Mouse (Mus musculus): ENCODE results near the gene Zfp985.
"Not testable (repeated sequence)": the region's sequence is repeated elsewhere in the genome, so short reads cannot be mapped to it uniquely, and the experiment has no call there.

The Zfp985 gene

DNA sequence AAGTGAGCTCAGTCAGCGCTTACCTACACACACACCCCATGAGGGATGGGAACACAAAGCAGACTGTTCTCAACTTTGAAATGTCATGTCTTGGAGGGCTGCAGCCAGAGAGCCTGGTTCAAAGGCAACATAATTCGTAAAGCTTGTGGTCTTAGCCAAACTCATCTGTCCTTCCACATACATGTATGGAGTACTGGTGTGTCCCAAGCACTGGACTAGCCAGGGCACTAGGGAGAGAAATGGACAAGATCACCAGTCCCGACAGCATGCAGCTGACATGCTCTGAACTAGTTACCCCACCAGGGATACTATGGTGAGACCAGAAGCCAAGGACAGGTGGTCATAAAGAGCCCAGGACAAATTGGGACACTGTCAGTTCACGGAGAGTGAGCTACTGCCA lies 50.7 kb downstream of the Zfp985 start:
- DNase-seq (ENCODE audit: low read depth, low spot score): no peak

DNA sequence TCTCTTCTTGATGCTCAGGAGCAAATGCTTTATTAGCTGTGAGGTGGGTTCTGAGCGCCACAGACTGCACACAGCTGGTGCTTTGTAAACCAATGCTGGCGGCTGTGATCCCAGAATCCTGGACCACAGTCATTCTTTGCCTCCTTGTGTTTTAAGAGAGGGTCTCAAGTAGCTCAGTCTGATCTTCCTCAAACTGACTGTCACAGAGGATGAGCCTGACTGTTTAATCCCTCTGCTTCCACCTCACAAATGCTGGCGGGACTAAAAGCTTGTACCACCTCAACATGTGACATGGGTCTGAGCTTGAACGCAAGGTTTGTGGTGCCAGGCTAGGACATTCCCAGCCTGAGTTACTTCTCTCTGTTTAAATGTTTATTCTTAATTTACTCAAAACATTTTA lies 52.4 kb downstream of the Zfp985 start:
- no peak for DNase-seq (ENCODE audit: low read depth, low spot score)

DNA sequence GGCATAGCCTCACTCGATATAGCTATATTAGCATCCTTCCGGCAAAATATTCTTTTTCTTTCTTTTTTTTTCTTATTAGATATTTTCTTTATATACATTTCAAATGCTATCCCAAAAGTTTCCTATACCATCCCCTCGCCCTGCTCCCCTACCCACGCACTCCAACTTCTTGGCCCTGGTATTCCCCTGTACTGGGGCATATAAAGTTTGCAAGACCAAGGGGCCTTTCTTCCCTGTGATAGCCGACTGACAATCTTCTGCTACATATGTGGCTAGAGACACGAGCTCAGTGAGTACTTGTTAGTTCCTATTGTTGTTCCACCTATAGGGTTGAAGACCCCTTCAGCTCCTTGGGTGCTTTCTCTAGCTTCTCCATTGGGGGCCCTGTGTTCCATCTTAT lies 53.4 kb downstream of the Zfp985 start:
- not testable (repeated sequence) for DNase-seq (ENCODE audit: low read depth, low spot score)

DNA sequence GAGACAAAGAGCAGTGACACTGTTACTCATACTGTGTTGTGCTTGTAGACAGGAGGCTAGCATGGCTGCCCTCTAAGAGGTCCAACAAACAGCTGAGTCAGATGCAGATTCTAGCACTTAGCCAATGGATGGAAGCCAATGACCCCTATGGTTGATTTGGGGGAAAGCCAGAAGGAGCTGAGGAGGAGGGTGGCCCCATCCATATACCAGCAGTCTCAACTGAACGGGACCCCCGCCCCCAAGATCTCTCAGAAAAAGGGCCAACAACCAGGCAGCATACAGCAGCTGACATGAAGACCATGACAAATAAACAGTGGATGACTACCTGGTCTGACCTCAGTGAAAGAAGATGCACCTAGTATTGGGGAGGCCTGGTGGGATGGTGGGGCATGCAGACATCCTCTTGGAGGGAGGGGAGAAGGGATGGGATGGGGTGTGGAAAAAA lies 80.8 kb downstream of the Zfp985 start:
- not testable (repeated sequence) for DNase-seq (ENCODE audit: low read depth, low spot score)
